Comparison of ENCODE assay signal across 15 mouse cellular contexts in genomic region chr19:55867255-55867654, GRCm38 (mm10).
DNase-seq lines count a peak whose midpoint lies in the region; ATAC-seq and TF ChIP-seq lines count a peak whose summit lies in the region.
"Had no signal": no experiment of that assay in that cellular context is flagged by ENCODE, and none has a peak within 500 bp of the region (broad histone marks: within the 10 kb centered on the region; RNA-seq: fewer than 3 reads in every experiment).

No protein-coding gene starts in this region.

- no peaks in the 10 kb centered on the region for H3K27me3 ChIP-seq in liver, embryonic 14.5 days (ENCODE audit: control insufficient read depth, insufficient read depth, low read length)
- no peaks in the 10 kb centered on the region for H3K27me3 ChIP-seq in stomach, postnatal 0 days (ENCODE audit: control insufficient read depth, insufficient read depth, low read length)
- H3K27me3 ChIP-seq: hindbrain, embryonic 15.5 days; midbrain, embryonic 15.5 days; Patski had no signal

- DNase-seq in c-Kit-negative CD71-positive TER-119-positive erythroid progenitor cells, embryonic 14.5 days (ENCODE audit: low read depth, low spot score) = peak; percentile 63
- peak; percentile 60 to 72 (median 71) for DNase-seq in liver, embryonic 14.5 days (ENCODE audit: low read depth in 3 of 3, low spot score in 3 of 3)
- DNase-seq in stomach, postnatal 0 days (ENCODE audit: low spot score) = no peak
- no peak for DNase-seq in lung, postnatal 4 days
- no peak for DNase-seq in left cerebral cortex, postnatal 25 days (ENCODE audit: low spot score in 2 of 2)
- DNase-seq in T-cell, adult 2 months (ENCODE audit: low spot score) = no peak
- DNase-seq: cerebellum, adult 8-10 months; kidney, adult 9 months; left cerebral cortex, postnatal 4 days; lung, adult 2 months had no signal

- H3K9me3 ChIP-seq in liver, embryonic 14.5 days (ENCODE audit: control insufficient read depth, low read length) = no peaks in the 10 kb centered on the region
- no peaks in the 10 kb centered on the region for H3K9me3 ChIP-seq in stomach, postnatal 0 days (ENCODE audit: control insufficient read depth, low read length)
- H3K9me3 ChIP-seq: hindbrain, embryonic 15.5 days; midbrain, embryonic 15.5 days had no signal

- H3K4me1 ChIP-seq in liver, embryonic 14.5 days (replicated peaks; ENCODE audit: control insufficient read depth in 2 of 2, insufficient read depth in 2 of 2, low read length in 1 of 2) = peaks cover 49 to 64% of the 10 kb centered on the region in 2 experiments
- peaks cover 7% of the 10 kb centered on the region for H3K4me1 ChIP-seq in stomach, postnatal 0 days (replicated peaks; ENCODE audit: control insufficient read depth, insufficient read depth)
- H3K4me1 ChIP-seq: hindbrain, embryonic 15.5 days had no signal

- intact Hi-C loops in left cerebral cortex, postnatal 25 days (cut with DNase I) = no loop called here

- H3K9ac ChIP-seq in liver, embryonic 14.5 days (replicated peaks) = peak overlapping the region; percentile 54
- no peak overlapping the region for H3K9ac ChIP-seq in stomach, postnatal 0 days (ENCODE audit: low read length)
- H3K9ac ChIP-seq: hindbrain, embryonic 15.5 days; midbrain, embryonic 15.5 days had no signal

- peak overlapping the region; percentile 93 for H3K27ac ChIP-seq in liver, embryonic 14.5 days
- peak overlapping the region; percentile 20; the same call in 1 of the 2 replicates for H3K27ac ChIP-seq in stomach, postnatal 0 days (replicated peaks)
- H3K27ac ChIP-seq: hindbrain, embryonic 15.5 days; midbrain, embryonic 15.5 days had no signal

- H3K4me3 ChIP-seq in liver, embryonic 14.5 days (ENCODE audit: insufficient read depth in 1 of 2, low read depth in 2 of 2, low read length in 2 of 2) = no peak overlapping the region
- no peak overlapping the region for H3K4me3 ChIP-seq in stomach, postnatal 0 days (ENCODE audit: low read depth, low read length)
- H3K4me3 ChIP-seq: hindbrain, embryonic 15.5 days; midbrain, embryonic 15.5 days had no signal

- ATAC-seq in erythroid progenitor cell, adult 5-6 weeks (replicated peaks; ENCODE audit: low FRiP score, poor library complexity, severe bottlenecking) = peak; percentile 76
- peak; percentile 78 for ATAC-seq in liver, embryonic 14.5 days (ENCODE audit: insufficient read depth)
- ATAC-seq in stomach, postnatal 0 days (ENCODE audit: low FRiP score, low TSS enrichment) = 0 out of 2 replicates have a peak, but pooled peaks have one; percentile 6
- ATAC-seq: forebrain, embryonic 16.5 days; midbrain, embryonic 15.5 days; Patski had no signal

- no peak for TF ChIP-seq CTCF in liver, embryonic 14.5 days (IDR thresholded peaks at IDR 0.05; ENCODE audit: low read depth)
- no peak for TF ChIP-seq CTCF in stomach, postnatal 0 days (IDR thresholded peaks at IDR 0.05; ENCODE audit: low read depth)

- H3K4me2 ChIP-seq in liver, embryonic 14.5 days (ENCODE audit: low read depth) = peak overlapping the region; percentile 72
- no peak overlapping the region for H3K4me2 ChIP-seq in stomach, postnatal 0 days (replicated peaks; ENCODE audit: low read depth)
- H3K4me2 ChIP-seq: hindbrain, embryonic 15.5 days; midbrain, embryonic 15.5 days had no signal

- H3K36me3 ChIP-seq in liver, embryonic 14.5 days (replicated peaks; ENCODE audit: control insufficient read depth, insufficient read depth, low read depth) = no peaks in the 10 kb centered on the region
- no peaks in the 10 kb centered on the region for H3K36me3 ChIP-seq in stomach, postnatal 0 days (ENCODE audit: control insufficient read depth, insufficient read depth, low read length)
- H3K36me3 ChIP-seq: hindbrain, embryonic 15.5 days; midbrain, embryonic 15.5 days had no signal

- TF ChIP-seq EP300 in liver, embryonic 14.5 days (IDR thresholded peaks at IDR 0.05; ENCODE audit: low read depth) = peak; percentile 90
- TF ChIP-seq EP300 in stomach, postnatal 0 days (optimal IDR thresholded peaks at IDR 0.05) = no peak

- WGBS in liver, embryonic 14.5 days (ENCODE audit: insufficient replicate concordance) = 10% methylated on average over 6 of the region's 6 CpGs
- 65% methylated on average over 6 of the region's 6 CpGs for WGBS in stomach, postnatal 0 days

Comparison
In these comparisons a context has a peak if more than half of its experiments do, and no peak if none do; other contexts are left out.
1. DNase-seq: peak in c-Kit-negative CD71-positive TER-119-positive erythroid progenitor cells, embryonic 14.5 days (single experiment) and liver, embryonic 14.5 days (3 of 3); none in stomach, postnatal 0 days (single experiment), lung, postnatal 4 days (0 of 2), left cerebral cortex, postnatal 25 days (0 of 2) and T-cell, adult 2 months (single experiment).
2. ATAC-seq: peak in every context shown above with its lines; median percentile 78 in liver, embryonic 14.5 days; 76 in erythroid progenitor cell, adult 5-6 weeks; 6 in stomach, postnatal 0 days.